Mouse (Mus musculus) liver, postnatal 0 days (tissue): Measurements from ENCODE around the gene Lmnb2.

ENCODE experiments used
- CTCF ChIP-seq: sonication (generic); IDR thresholded peaks from 2 replicates; pipeline ENCODE4 v1.5.1; 2016; ENCODE audit warnings: antibody characterized with exemption, low read depth
- EP300 ChIP-seq: IDR thresholded peaks from 2 replicates; pipeline ENCODE4 v1.6.1; 2016; ENCODE audit warnings: antibody characterized with exemption, low read depth, mild to moderate bottlenecking

- no peak for TF ChIP-seq CTCF
- no peak for TF ChIP-seq EP300
Observed at GRCm38 (mm10) chr10:80935698-80936097, 17.7 kb upstream of the Lmnb2 start.
